Mouse (Mus musculus) liver, postnatal 0 days (tissue): Measurements from ENCODE around the gene Ahsa1.

Source experiments
- CTCF ChIP-seq: sonication (generic); IDR thresholded peaks from 2 replicates; pipeline ENCODE4 v1.5.1; 2016; ENCODE audit warnings: antibody characterized with exemption, low read depth
- EP300 ChIP-seq: IDR thresholded peaks from 2 replicates; pipeline ENCODE4 v1.6.1; 2016; ENCODE audit warnings: antibody characterized with exemption, low read depth, mild to moderate bottlenecking

GRCm38 (mm10) chr12:87300441-87300690 lies 34.1 kb downstream of the Ahsa1 start:
- TF ChIP-seq CTCF (no peak), EP300 (no peak)
